Mouse (Mus musculus): ENCODE data around the gene Eif2b5.

Eif2b5 gene

DNA sequence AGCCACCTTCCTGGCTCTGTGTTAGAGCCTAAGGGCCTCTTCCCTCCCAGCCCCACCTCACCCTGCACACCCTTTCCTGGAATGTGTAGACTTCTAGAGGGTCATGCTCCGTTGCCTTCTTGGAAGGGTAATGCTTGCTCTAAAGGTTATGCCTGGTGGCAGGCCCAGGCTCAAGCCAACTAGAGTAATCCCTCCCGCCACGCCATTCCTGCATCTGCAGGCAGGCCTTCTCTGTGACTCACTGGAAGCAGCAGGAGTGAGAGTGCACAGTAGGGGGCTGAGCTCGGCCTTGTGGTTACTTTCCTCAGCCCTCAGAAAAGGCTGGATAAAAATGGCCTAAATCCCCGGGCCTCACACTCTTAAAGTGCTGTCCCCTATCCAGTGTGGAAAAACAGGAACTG, 38.5 kb downstream of the Eif2b5 start:
- no peak for DNase-seq (ENCODE audit: low spot score in 2 of 2)

DNA sequence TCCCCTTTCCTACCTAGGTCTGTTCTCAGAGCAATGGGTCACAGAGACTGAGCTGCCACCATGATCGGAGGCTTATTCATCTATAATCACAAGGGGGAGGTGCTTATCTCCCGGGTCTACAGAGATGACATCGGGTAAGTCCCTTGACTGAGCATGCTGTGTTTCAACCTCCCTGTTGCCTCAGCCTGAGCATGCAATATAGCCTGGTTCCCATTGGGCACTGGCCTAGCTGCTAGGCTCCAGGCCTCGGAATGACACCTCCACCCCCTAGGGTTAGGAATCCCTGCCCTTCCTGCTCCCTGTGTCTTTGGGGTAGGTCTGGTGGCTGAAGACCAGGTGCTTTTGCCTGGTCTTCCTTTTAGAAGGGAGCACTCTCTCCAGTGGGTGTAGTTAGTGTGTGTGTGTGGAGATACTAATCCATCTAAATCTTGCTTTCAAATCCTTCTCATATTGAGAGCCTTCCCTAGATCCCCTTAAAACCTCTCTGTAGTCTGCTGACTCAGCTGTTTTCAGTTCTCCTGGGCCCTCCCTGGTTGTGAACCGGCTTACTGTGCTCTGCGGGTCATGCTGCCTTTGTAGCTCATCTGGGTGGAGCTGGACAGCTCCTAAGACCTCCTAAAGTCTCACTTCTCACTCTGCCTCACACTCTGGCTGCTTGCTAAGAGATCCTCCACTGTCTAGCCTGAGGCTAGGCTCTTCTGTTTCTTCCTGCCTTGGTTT, 39.1 kb downstream of the Eif2b5 start:
- DNase-seq (ENCODE audit: low spot score in 2 of 2): no peak

DNA sequence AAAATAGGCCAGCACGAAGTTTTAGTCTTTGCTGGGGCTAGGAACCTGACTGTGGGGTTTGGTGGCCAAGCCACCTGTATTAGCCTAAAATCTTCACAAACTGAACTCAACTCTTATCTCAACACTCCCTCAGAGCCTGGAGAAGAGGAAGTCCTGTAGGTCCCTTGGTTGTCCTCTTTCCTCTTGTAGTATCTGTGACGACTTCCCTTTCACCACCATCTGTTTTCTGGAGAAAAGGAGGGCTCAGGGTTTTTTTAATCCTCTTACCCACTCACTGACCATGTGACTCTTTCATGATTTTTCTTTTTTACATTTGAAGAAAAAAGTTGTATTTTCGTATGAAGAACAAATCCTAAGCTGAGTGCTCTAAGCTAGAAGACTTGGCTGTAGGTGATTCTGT, 41.0 kb downstream of the Eif2b5 start:
- DNase-seq (ENCODE audit: low spot score in 2 of 2): no peak

DNA sequence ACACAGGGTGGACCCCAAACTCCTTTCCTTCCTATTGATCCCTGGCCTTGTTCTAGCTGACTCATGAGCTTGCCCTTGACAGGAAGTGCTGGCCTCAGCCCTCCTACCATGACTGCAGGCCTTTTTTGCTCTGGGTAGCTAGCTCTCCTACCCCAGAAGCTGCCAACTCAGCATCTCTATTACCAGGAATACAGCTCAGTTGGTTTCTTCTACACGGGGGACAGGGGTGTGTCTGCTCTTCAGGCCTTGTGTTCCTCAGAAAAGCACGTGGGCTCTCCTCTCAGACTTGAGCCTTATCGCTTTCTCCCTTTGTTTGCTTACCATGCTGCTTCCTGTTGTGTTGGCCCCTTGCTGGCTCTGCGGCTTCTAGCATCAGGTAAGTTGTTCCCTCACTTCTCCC, 41.8 kb downstream of the Eif2b5 start:
- no peak for DNase-seq (ENCODE audit: low spot score in 2 of 2)

DNA sequence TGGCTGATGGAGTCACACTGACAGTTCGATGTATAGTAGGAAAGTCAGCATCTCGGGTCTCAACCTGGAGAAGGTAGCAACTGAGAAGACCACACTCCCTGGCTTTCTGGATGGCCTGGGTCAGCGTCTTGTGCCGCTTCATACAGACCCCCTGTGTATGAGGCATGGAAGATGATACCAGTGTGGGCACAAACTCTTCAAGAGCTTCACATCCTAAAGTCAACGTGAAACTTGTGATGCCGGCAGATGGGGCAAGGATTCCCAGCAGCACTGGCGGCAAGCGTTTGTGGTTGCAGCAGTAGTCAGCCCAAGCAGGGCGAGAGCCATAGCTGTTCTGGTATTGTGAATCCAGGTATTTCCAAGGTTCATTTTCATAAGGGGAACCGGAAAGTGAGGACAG, 47.1 kb downstream of the Eif2b5 start:
- DNase-seq (ENCODE audit: low spot score in 2 of 2): no peak

DNA sequence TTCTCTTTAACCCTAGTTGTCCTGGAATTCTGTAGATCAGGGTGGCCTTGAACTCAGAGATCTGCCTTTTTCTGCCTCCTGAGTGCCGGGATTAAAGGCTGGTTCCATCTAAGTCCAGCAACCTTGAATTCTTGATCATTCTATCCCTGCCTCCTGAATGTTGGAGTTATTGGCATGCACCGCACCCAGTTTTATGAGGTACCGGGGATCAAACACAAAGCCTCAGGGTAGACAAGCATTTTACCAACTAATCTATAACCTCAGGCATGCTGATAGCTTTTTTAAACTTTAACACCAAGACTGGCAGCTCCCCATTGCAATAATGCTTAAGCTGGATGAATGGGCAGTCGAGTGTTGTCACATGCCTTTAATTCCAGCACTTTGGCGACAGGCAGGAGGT, 48.8 kb downstream of the Eif2b5 start:
- DNase-seq (ENCODE audit: low spot score in 2 of 2): no peak

DNA sequence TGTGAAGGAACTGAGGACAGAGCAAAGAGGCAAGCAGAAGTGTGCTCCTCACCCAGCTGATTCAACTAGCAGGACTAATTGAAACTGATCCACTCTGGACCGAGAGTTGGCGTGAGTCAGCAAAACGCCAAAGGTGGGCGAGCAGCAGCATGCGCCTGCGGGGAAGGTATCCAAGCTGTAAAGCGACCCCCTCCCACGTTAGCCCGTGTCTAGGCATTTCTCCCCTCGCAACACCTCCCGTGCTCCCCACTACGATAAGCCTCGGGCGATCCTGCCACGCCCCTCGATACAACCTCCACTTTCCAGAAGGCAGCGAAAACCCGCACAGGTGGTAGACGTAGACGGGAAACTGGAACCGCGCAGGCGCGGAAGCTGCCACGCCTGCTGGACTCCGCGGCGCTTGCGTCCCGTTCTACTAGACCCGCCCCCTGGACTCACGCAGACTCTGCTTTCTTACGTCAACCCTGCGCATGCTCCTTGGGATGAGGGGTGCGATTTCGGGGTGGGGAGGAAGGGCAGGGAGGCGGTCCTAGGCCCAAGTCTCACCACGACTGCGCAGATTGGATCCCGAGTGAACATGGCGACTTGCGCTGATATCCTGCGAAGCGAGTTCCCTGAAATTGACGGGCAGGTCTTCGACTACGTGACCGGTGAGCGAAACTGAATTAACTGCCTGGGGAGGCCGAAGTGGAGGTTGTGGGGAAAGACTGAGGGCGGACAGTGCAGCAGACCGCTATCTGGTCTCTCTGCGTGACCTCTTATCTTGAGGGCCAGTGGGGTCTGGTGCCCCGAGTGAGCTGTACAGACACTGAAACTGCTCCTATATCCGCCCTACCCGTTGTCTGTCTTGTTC, 49.7 kb downstream of the Eif2b5 start, which contains the start of gene Abcf3:
Gene Abcf3 (plus strand): TSS at position 482 of the 853 bp plus-strand sequence.
- DNase-seq (ENCODE audit: low spot score in 2 of 2): peak; percentile 99

DNA sequence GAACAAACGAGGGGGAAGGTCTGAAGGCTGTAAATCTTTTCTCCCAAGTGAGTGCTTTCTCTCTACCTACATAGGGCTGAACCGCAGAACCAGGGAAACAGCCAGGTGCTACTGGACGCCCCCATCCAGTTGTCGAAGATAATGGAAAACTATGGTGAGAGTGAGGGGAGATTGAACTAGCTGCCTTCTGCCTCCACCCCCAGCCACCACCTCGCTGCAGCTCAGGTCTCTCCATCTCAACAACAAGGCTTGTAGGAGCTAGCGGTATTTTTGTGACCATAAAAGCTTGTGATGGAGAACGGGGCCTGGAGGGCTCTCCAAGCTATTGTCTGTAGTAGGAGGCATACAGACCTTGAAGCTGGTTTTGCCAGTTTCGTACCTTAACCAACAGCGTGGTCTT, 50.5 kb downstream of the Eif2b5 start:
- DNase-seq (ENCODE audit: low spot score in 2 of 2): no peak

DNA sequence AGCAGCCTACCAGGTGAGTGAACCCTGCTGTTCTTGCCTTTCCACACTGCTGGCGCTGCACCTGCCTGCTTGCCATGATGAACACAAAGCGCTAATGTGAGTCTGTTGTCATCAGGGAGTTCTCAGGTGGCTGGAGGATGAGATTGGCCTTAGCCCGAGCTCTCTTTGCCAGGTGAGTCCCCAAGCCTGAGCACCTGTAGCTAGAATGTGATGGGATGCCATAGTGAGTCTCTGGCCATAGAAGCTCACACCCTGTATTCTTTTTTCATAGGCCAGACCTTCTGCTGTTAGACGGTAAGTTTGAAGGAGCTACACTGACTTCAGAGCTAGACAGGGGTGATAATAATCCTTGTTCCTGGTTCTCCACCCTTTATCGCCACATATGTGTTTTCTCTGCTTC, 53.1 kb downstream of the Eif2b5 start:
- DNase-seq (ENCODE audit: low spot score in 2 of 2): no peak

DNA sequence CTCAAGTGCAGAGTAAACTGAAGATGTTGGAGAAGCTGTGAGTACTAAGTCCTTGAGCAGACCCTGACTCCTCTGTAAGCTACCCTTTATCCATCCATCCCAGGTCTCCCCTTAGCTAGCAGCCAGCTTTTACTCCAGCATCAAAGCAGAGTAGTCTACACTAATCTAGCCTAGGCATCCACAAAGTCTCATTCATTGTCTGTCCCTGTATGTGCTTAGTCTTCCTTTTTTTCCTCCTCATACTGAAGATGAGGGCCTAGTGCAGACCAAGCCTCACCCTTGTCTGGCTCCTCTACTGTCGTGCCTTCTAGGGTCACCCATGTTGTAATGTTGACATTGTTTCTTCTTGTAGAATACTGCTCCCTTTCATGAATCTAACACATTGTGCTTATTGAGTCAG, 54.0 kb downstream of the Eif2b5 start:
- DNase-seq (ENCODE audit: low spot score in 2 of 2): no peak

DNA sequence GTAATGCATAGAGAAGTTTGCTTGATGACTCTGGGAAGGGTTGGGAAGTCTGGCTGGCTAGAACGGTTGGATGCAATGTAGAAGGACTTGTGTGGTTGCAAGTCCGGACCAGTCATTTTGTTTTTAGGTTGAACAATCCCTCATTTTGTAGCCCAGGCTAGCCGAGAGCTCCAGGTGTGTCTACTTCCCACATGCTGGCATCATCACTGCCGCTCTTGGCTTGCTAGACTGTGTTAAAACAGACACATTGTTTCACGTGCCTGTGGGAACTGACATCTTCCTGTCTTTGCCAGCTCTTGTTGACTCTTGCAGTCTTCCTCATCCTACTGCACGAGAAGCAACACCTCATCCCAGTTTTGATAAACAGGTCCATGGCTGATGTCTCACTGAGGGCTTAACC, 56.4 kb downstream of the Eif2b5 start:
- DNase-seq (ENCODE audit: low spot score in 2 of 2): no peak

DNA sequence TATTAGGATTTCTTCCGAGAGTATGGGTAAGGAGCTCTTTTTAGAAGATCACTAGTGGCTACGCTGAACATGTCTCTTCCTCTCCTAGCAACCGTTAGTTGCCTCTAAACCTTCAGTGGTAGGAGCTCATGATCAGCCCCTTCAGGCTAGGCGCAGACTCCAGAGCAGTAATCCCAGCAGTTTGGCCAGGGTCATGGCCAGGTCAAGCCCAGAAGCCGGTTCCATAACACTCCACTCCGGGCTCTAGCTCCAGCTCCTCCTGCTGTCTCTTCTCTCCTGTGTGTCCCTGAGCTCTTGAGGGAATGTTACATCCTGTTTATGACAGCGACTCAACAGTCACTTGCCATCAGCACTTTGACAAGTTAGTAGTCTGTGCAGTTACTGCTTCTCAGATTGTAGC, 58.8 kb downstream of the Eif2b5 start:
- no peak for DNase-seq (ENCODE audit: low spot score in 2 of 2)
